Mouse (Mus musculus) MEL (cell line): ENCODE data around the gene Alox12e. TPM values are rescaled to one million over a fixed set of nuclear protein-coding genes. Genes with fewer than 3 reads are reported as not detected.

Source experiments
- DNase-seq: peaks from one replicate; pipeline ENCODE4 v3.0.0; 2011; ENCODE audit warnings: low read depth, low spot score
- H3K27ac ChIP-seq: 2 replicates; pipeline ENCODE4 v1.5.1; 2012; ENCODE audit warnings: low read depth, mild to moderate bottlenecking, control low read depth, low read length, moderate library complexity; ENCODE audit not compliant: control insufficient read depth
- H3K27me3 ChIP-seq, 2 experiments: fragments of 150-350 bp in 1 of 2; sonication (generic) in 1 of 2; 2 replicates each; pipeline ENCODE4 v1.6.1; 2012; ENCODE audit warnings: low read length in 2 of 2, mild to moderate bottlenecking in 2 of 2, improper control_type of control experiment in 1 of 2, moderate library complexity in 1 of 2; ENCODE audit not compliant: insufficient read depth in 2 of 2, control insufficient read depth in 1 of 2
- H3K36me3 ChIP-seq, 2 experiments: 2 replicates each; pipeline ENCODE4 v1.6.1; 2012 to 2014; ENCODE audit warnings: low read length in 2 of 2, improper control_type of control experiment in 1 of 2, inconsistent platforms in 1 of 2, mild to moderate bottlenecking in 1 of 2; ENCODE audit not compliant: insufficient read depth in 2 of 2, control insufficient read depth in 1 of 2
- H3K4me1 ChIP-seq, 2 experiments: fragments of 150-350 bp in 1 of 2; sonication (generic) in 1 of 2; 2 replicates each; pipeline ENCODE4 v1.6.1; 2012; ENCODE audit warnings: low read length in 2 of 2, improper control_type of control experiment in 1 of 2, mild to moderate bottlenecking in 1 of 2; ENCODE audit not compliant: insufficient read depth in 2 of 2, control insufficient read depth in 1 of 2
- H3K4me3 ChIP-seq, 2 experiments: fragments of 150-350 bp in 1 of 2; sonication (generic) in 1 of 2; 2 replicates each; pipeline ENCODE4 v1.5.1; 2012; ENCODE audit warnings: low read depth in 2 of 2, low read length in 2 of 2, mild to moderate bottlenecking in 2 of 2, moderate library complexity in 2 of 2, control low read depth in 1 of 2, improper control_type of control experiment in 1 of 2; ENCODE audit not compliant: control insufficient read depth in 1 of 2, insufficient read depth in 1 of 2
- H3K79me2 ChIP-seq: 2 replicates; pipeline ENCODE4 v1.6.1; 2012; ENCODE audit warnings: mild to moderate bottlenecking, low read length, moderate library complexity; ENCODE audit not compliant: control insufficient read depth, poor library complexity, insufficient read depth
- H3K9ac ChIP-seq: 2 replicates; pipeline ENCODE4 v1.6.1; 2012; ENCODE audit warnings: low read depth, mild to moderate bottlenecking, control low read depth, low read length, moderate library complexity; ENCODE audit not compliant: control insufficient read depth, poor library complexity, severe bottlenecking
- H3K9me3 ChIP-seq: fragments of 150-350 bp; sonication (generic); replicated peaks from 2 replicates; pipeline ENCODE4 v1.6.1; 2012; ENCODE audit warnings: mild to moderate bottlenecking, low read length, improper control_type of control experiment, moderate library complexity; ENCODE audit not compliant: insufficient read depth
- BHLHE40 ChIP-seq: IDR thresholded peaks from 2 replicates; pipeline ENCODE4 v1.6.1; 2012; ENCODE audit warnings: low read depth, mild to moderate bottlenecking, inconsistent platforms, low read length, improper control_type of control experiment, borderline replicate concordance
- CHD1 ChIP-seq: IDR thresholded peaks from 2 replicates; pipeline ENCODE4 v1.6.1; 2012; ENCODE audit warnings: low read depth, mild to moderate bottlenecking, inconsistent platforms, low read length, improper control_type of control experiment
- CHD2 ChIP-seq: IDR thresholded peaks from 2 replicates; pipeline ENCODE4 v1.6.1; 2011; ENCODE audit warnings: low read length, improper control_type of control experiment
- CTCF ChIP-seq, 3 experiments: IDR thresholded peaks in 2 of 3; conservative IDR thresholded peaks in 1 of 3; 2 replicates each; pipeline ENCODE4 v1.5.1; 2011 to 2012; ENCODE audit warnings: low read length in 3 of 3, low read depth in 2 of 3, mild to moderate bottlenecking in 2 of 3, improper control_type of control experiment in 1 of 3, inconsistent platforms in 1 of 3, mixed read lengths in 1 of 3, moderate library complexity in 1 of 3; ENCODE audit not compliant: control insufficient read depth in 1 of 3, insufficient read depth in 1 of 3, poor library complexity in 1 of 3, severe bottlenecking in 1 of 3
- E2F4 ChIP-seq: IDR thresholded peaks from 2 replicates; pipeline ENCODE4 v1.6.1; 2011; ENCODE audit warnings: low read depth, low read length, improper control_type of control experiment, borderline replicate concordance
- ELF1 ChIP-seq: IDR thresholded peaks from 2 replicates; pipeline ENCODE4 v1.6.1; 2014; ENCODE audit warnings: low read depth, mild to moderate bottlenecking, inconsistent platforms, low read length, improper control_type of control experiment, moderate library complexity
- EP300 ChIP-seq, 2 experiments: IDR thresholded peaks; 2 replicates each; pipeline ENCODE4 v1.6.1; 2011; ENCODE audit warnings: improper control_type of control experiment in 2 of 2, low read length in 2 of 2, low read depth in 1 of 2, mild to moderate bottlenecking in 1 of 2
- ETS1 ChIP-seq: IDR thresholded peaks from 2 replicates; pipeline ENCODE4 v1.6.1; 2012; ENCODE audit warnings: low read depth, mild to moderate bottlenecking, inconsistent platforms, low read length, improper control_type of control experiment, moderate library complexity
- GABPA ChIP-seq: IDR thresholded peaks from 2 replicates; pipeline ENCODE4 v1.6.1; 2012; ENCODE audit warnings: low read depth, mild to moderate bottlenecking, inconsistent platforms, low read length, improper control_type of control experiment, moderate library complexity
- GATA1 ChIP-seq: IDR thresholded peaks from 2 replicates; pipeline ENCODE4 v1.6.1; 2011; ENCODE audit warnings: low read depth, low read length, improper control_type of control experiment
- JUND ChIP-seq: IDR thresholded peaks from 2 replicates; pipeline ENCODE4 v1.6.1; 2011; ENCODE audit warnings: low read depth, mild to moderate bottlenecking, improper control_type of control experiment, low read length
- KAT2A ChIP-seq: conservative IDR thresholded peaks from 2 replicates; pipeline ENCODE4 v1.6.1; 2012; ENCODE audit warnings: low read depth, low read length, improper control_type of control experiment, inconsistent platforms
- MAFK ChIP-seq: IDR thresholded peaks from 2 replicates; pipeline ENCODE4 v1.6.1; 2011; ENCODE audit warnings: low read depth, mild to moderate bottlenecking, low read length, improper control_type of control experiment, borderline replicate concordance
- MAX ChIP-seq: IDR thresholded peaks from 2 replicates; pipeline ENCODE4 v1.6.1; 2011; ENCODE audit warnings: low read length, improper control_type of control experiment
- MAZ ChIP-seq: IDR thresholded peaks from 2 replicates; pipeline ENCODE4 v1.6.1; 2012; ENCODE audit warnings: low read depth, mild to moderate bottlenecking, inconsistent platforms, low read length, improper control_type of control experiment
- MEF2A ChIP-seq: IDR thresholded peaks from 2 replicates; pipeline ENCODE4 v1.6.1; 2014; ENCODE audit warnings: low read depth, mild to moderate bottlenecking, inconsistent platforms, low read length, improper control_type of control experiment; ENCODE audit not compliant: poor library complexity, insufficient replicate concordance, severe bottlenecking; ENCODE audit errors: extremely low read depth
- MXI1 ChIP-seq: IDR thresholded peaks from 2 replicates; pipeline ENCODE4 v1.6.1; 2011; ENCODE audit warnings: mild to moderate bottlenecking, low read depth, low read length, improper control_type of control experiment
- MYB ChIP-seq: IDR thresholded peaks from 2 replicates; pipeline ENCODE4 v1.6.1; 2011; ENCODE audit warnings: mild to moderate bottlenecking, low read depth, low read length, improper control_type of control experiment
- NRF1 ChIP-seq: IDR thresholded peaks from 2 replicates; pipeline ENCODE4 v1.6.1; 2014; ENCODE audit warnings: low read depth, mild to moderate bottlenecking, inconsistent platforms, low read length, improper control_type of control experiment, moderate library complexity; ENCODE audit not compliant: poor library complexity, insufficient read depth, severe bottlenecking
- POLR2A ChIP-seq, 2 experiments: IDR thresholded peaks; 2 replicates each; pipeline ENCODE4 v1.6.1; 2011 to 2012; ENCODE audit warnings: low read length in 2 of 2, mild to moderate bottlenecking in 2 of 2, control low read depth in 1 of 2, improper control_type of control experiment in 1 of 2, low read depth in 1 of 2, moderate library complexity in 1 of 2; ENCODE audit not compliant: control insufficient read depth in 1 of 2, insufficient read depth in 1 of 2, poor library complexity in 1 of 2
- POLR2AphosphoS5 ChIP-seq: IDR thresholded peaks from 2 replicates; pipeline ENCODE4 v1.6.1; 2012; ENCODE audit warnings: low read depth, borderline replicate concordance, mild to moderate bottlenecking, inconsistent platforms, low read length, moderate library complexity, mixed read lengths
- RAD21 ChIP-seq: IDR thresholded peaks from 2 replicates; pipeline ENCODE4 v1.6.1; 2011; ENCODE audit warnings: mild to moderate bottlenecking, low read depth, low read length, improper control_type of control experiment
- RCOR1 ChIP-seq: IDR thresholded peaks from 2 replicates; pipeline ENCODE4 v1.6.1; 2012; ENCODE audit warnings: low read depth, mild to moderate bottlenecking, inconsistent platforms, low read length, improper control_type of control experiment
- SIN3A ChIP-seq: IDR thresholded peaks from 2 replicates; pipeline ENCODE4 v1.6.1; 2012; ENCODE audit warnings: low read length, improper control_type of control experiment, inconsistent platforms
- SMC3 ChIP-seq: IDR thresholded peaks from 2 replicates; pipeline ENCODE4 v1.6.1; 2011; ENCODE audit warnings: low read depth, low read length, improper control_type of control experiment
- TAL1 ChIP-seq: IDR thresholded peaks from 2 replicates; pipeline ENCODE4 v1.6.1; 2012; ENCODE audit warnings: mild to moderate bottlenecking, inconsistent platforms, low read length, moderate library complexity, mixed read lengths
- TBP ChIP-seq: IDR thresholded peaks from 2 replicates; pipeline ENCODE4 v1.8.0; 2011; ENCODE audit warnings: low read depth, low read length, improper control_type of control experiment
- UBTF ChIP-seq: IDR thresholded peaks from 2 replicates; pipeline ENCODE4 v1.6.1; 2012; ENCODE audit warnings: low read depth, mild to moderate bottlenecking, inconsistent platforms, low read length, improper control_type of control experiment, moderate library complexity, borderline replicate concordance; ENCODE audit not compliant: insufficient read depth
- ZC3H11A ChIP-seq: IDR thresholded peaks from 2 replicates; pipeline ENCODE4 v1.6.1; 2012; ENCODE audit warnings: low read depth, mild to moderate bottlenecking, inconsistent platforms, low read length, improper control_type of control experiment
- ZNF384 ChIP-seq: IDR thresholded peaks from 2 replicates; pipeline ENCODE4 v1.6.1; 2012; ENCODE audit warnings: low read depth, mild to moderate bottlenecking, inconsistent platforms, low read length, improper control_type of control experiment
- polyA plus RNA-seq, 2 experiments: library from polyadenylated mRNA; stranded (reverse) in 1 of 2; unstranded in 1 of 2; fragments of >175 nt in 1 of 2; fragments of >200 nt in 1 of 2; gene quantifications; 2 replicates each; pipeline versions ENCODE4 v1.2.1 to v1.2.4; 2012; ENCODE audit warnings: low replicate concordance in 2 of 2, low read depth in 1 of 2; ENCODE audit not compliant: insufficient read length in 2 of 2, insufficient read depth in 1 of 2, missing spikeins in 1 of 2
- total RNA-seq: library from RNA; depleted of rRNA; stranded (reverse); fragments of 300-350 nt; gene quantifications from 2 replicates; pipeline ENCODE4 v1.2.3, GENCODE M21; 2012

The Alox12e gene
- total and polyA plus RNA-seq, 3 experiments = not detected

- TF ChIP-seq SIN3A (no peak), ETS1 (no peak), POLR2AphosphoS5 (no peak), MXI1 (peak; percentile 53; the same call in 1 of the 2 replicates), MEF2A (no peak), GATA1 (no peak), UBTF (no peak)
Observed at GRCm38 (mm10) chr11:70313833-70314232, 8.6 kb downstream of the Alox12e start (continued).

DNA sequence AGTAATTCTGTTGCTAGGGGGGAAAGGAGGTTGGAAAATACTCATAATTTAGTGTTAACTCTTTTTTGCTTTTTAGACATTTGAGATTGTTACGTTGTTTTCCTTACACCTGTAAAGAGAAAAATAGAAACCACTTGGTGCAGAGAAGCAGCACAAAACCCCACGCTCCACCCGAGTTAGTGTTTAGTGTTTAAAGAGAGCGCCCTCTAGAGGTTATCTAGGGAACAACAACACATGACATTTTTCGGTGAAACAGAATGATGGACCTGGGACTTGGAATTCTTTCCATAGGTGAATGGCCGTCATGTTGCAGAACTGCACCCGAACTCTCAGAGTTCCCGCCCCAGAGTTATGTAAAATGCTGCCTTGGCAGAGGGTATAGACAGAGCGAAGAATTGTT lies 13.1 kb downstream of the Alox12e start:
- Histone ChIP-seq H3K9me3 (no peaks in the 10 kb centered on the region), H3K9ac (no peak overlapping the region), H3K4me3 (no peak overlapping the region), H3K27me3 (peaks cover 0 to 3% of the 10 kb centered on the region in 2 experiments; a peak in 2 of 4 replicates), H3K4me1 (peaks cover 0 to 5% of the 10 kb centered on the region in 2 experiments; a peak in 3 of 4 replicates), H3K27ac (no peak overlapping the region), H3K36me3 (no peaks in the 10 kb centered on the region), H3K79me2 (no peaks in the 10 kb centered on the region)
- DNase-seq = peak; percentile 69
- TF ChIP-seq MAX (no peak), MYB (no peak), RAD21 (peak; percentile 48), NRF1 (no peak), E2F4 (no peak), MXI1 (no peak), MEF2A (no peak), CHD2 (no peak), POLR2AphosphoS5 (no peak), ZC3H11A (peak; percentile 36; the same call in 1 of the 2 replicates), TBP (no peak), JUND (no peak), MAZ (no peak), ZNF384 (no peak), MAFK (no peak), BHLHE40 (no peak), CHD1 (no peak), CTCF (IDR thresholded peaks at IDR 0.05 in 2 of 3, conservative IDR thresholded peaks at IDR 0.05 in 1 of 3; ENCODE audit: control insufficient read depth in 1 of 3, insufficient read depth in 1 of 3, low read depth in 2 of 3, low read length in 3 of 3, poor library complexity in 1 of 3, severe bottlenecking in 1 of 3) (peak; percentile 50 to 88 (median 82)), RCOR1 (no peak), POLR2A (IDR thresholded peaks at IDR 0.05; ENCODE audit: control insufficient read depth in 1 of 2, insufficient read depth in 1 of 2, low read depth in 1 of 2, low read length in 2 of 2, poor library complexity in 1 of 2) (no peak), GABPA (no peak), KAT2A (no peak), GATA1 (no peak), SMC3 (peak; percentile 62), UBTF (no peak), EP300 (IDR thresholded peaks at IDR 0.05; ENCODE audit: low read depth in 1 of 2, low read length in 2 of 2) (no peak), TAL1 (no peak), ELF1 (no peak), ETS1 (no peak)
